Mouse (Mus musculus): ENCODE measurements around the gene Il17a. TPM values are rescaled to one million over a fixed set of nuclear protein-coding genes. Genes with fewer than 3 reads are reported as not detected.

Gene Il17a
- total RNA-seq, 2 experiments from 2014 or later: not detected

Small RNA genes within 50 kb of the gene (microRNA-seq; reads per million reads assigned to microRNA genes)
- gene Mir133b: 2.4 reads per million

Other genes with a start within 250 kb of the Il17a start
- 1 to 10 TPM in 1 of 2 experiments, under 1 TPM in 1; 0.56 to 8.3 TPM for gene Pkhd1, start 112.8 kb upstream of the Il17a start, total RNA-seq (2021)
- under 1 TPM in 1 of 2 experiments, not detected in 1; 0.68 TPM for gene Il17f, start 59.7 kb downstream of the Il17a start, total RNA-seq (2021)
- gene Mcm3, start 89.4 kb downstream of the Il17a start, total RNA-seq (2021): 10 to 100 TPM; 73.8 to 85.6 TPM
- gene Paqr8, start 159.7 kb downstream of the Il17a start, total RNA-seq (2021): 10 to 100 TPM; 40.5 to 44.6 TPM
- 1 to 10 TPM; 3.0 to 3.4 TPM for gene Efhc1, start 220.7 kb downstream of the Il17a start, total RNA-seq (2021)